Mouse (Mus musculus) stomach, postnatal 0 days (tissue): ENCODE data around the gene Klhl34. TPM values are rescaled to one million over a fixed set of nuclear protein-coding genes. Genes with fewer than 3 reads are reported as not detected.

Experiments used
- ATAC-seq: fragments of 200-750 bp; cut with Nextera tagmentation; 2 replicates; pipeline ENCODE4 v1.8.0; 2017; ENCODE audit not compliant: low FRiP score, low TSS enrichment
- DNase-seq: peaks from one replicate; pipeline ENCODE4 v3.0.0-alpha.2; 2016; ENCODE audit warnings: low spot score
- H3K27ac ChIP-seq: fragments of 300-500 bp; sonication (generic); replicated peaks from 2 replicates; pipeline ENCODE4 v1.5.1; 2014; ENCODE audit warnings: mild to moderate bottlenecking, control low read depth
- H3K27me3 ChIP-seq: fragments of 300-500 bp; sonication (generic); 2 replicates; pipeline ENCODE4 v1.6.1; 2014; ENCODE audit warnings: low read length; ENCODE audit not compliant: control insufficient read depth, insufficient read depth
- H3K36me3 ChIP-seq: fragments of 300-500 bp; sonication (generic); 2 replicates; pipeline ENCODE4 v1.6.1; 2014; ENCODE audit warnings: low read length, mixed read lengths; ENCODE audit not compliant: control insufficient read depth, insufficient read depth
- H3K4me1 ChIP-seq: fragments of 300-500 bp; sonication (generic); replicated peaks from 2 replicates; pipeline ENCODE4 v1.6.1; 2014; ENCODE audit warnings: antibody characterized with exemption; ENCODE audit not compliant: control insufficient read depth, insufficient read depth
- H3K4me2 ChIP-seq: fragments of 300-500 bp; sonication (generic); replicated peaks from 2 replicates; pipeline ENCODE4 v1.6.1; 2014; ENCODE audit warnings: low read depth, mild to moderate bottlenecking, control low read depth, moderate library complexity
- H3K4me3 ChIP-seq: fragments of 300-500 bp; sonication (generic); 2 replicates; pipeline ENCODE4 v1.5.1; 2014; ENCODE audit warnings: low read depth, low read length, control low read depth
- H3K9ac ChIP-seq: fragments of 300-500 bp; sonication (generic); 2 replicates; pipeline ENCODE4 v1.6.1; 2014; ENCODE audit warnings: mild to moderate bottlenecking, low read length, control low read depth, mixed read lengths
- H3K9me3 ChIP-seq: fragments of 300-500 bp; sonication (generic); 2 replicates; pipeline ENCODE4 v1.6.1; 2016; ENCODE audit warnings: low read length; ENCODE audit not compliant: control insufficient read depth
- CTCF ChIP-seq: IDR thresholded peaks from 2 replicates; pipeline ENCODE4 v1.5.1; 2016; ENCODE audit warnings: antibody characterized with exemption, low read depth, mild to moderate bottlenecking, moderate library complexity
- EP300 ChIP-seq: optimal IDR thresholded peaks from 2 replicates; pipeline ENCODE3; 2016; ENCODE audit warnings: antibody characterized with exemption
- WGBS: fragments of 180-500 bp; shearing (Covaris S2); extraction: QIAGEN DNeasy Blood & Tissue Kit; methylation state at CpG from one replicate; pipeline ENCODE4 v1.1.7; 2014; 5-methylcytosine and 5-hydroxymethylcytosine counted together
- polyA plus RNA-seq: library from polyadenylated mRNA; unstranded; fragments of >200 nt; fragmentation: Nextera tagmentation; extraction: Ambion mirVana; gene quantifications from 2 replicates; pipeline ENCODE4 v1.2.1, GENCODE M21; 2015

The Klhl34 gene
- 0.05 and 0.16 TPM in 2 replicates for polyA plus RNA-seq

- 54% methylated on average over 28 of the region's 28 CpGs for WGBS
- Histone ChIP-seq H3K4me3 (peak within 1 kb of the TSS; percentile 21), H3K36me3 (no peaks in the 10 kb centered on the region), H3K27ac (no peak within 1 kb of the TSS), H3K9ac (no peak within 1 kb of the TSS), H3K27me3 (no peaks in the 10 kb centered on the region), H3K4me2 (peak within 1 kb of the TSS; percentile 45), H3K4me1 (no peaks in the 10 kb centered on the region), H3K9me3 (no peaks in the 10 kb centered on the region)
- DNase-seq (peak; percentile 14), ATAC-seq (no peak)
- TF ChIP-seq EP300 (no peak), CTCF (no peak)
Observed at GRCm38 (mm10) chrX:157818207-157818920, at the start of gene Klhl34. TSS of gene Klhl34 (plus strand) at chrX:157818435.

GRCm38 (mm10) chrX:157801669-157802068, 16.6 kb upstream of the Klhl34 start:
- 86% methylated on average over 2 of the region's 2 CpGs for WGBS
- ATAC-seq = no peak

DNA sequence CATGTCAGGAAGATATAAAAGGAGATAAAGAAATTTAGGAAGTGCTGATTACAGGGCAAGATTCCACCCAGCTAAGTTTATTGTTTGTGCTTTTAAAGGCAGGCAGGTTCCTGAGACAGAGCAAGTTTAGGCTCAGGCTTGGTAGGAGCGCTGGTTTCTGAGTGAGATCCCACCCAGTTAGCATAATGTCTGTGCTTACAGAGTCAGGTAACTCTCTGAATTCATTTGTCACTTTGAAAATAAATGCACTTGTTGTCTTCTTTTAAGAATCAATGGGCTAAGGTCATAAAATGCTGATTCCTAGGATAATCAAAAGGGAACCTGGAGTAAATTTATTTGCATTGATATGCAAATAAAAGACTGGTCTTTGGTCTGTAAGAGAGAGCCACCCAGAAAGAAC, 8.5 kb upstream of the Klhl34 start:
- no peak for ATAC-seq
- no peak for DNase-seq
- TF ChIP-seq EP300 (no peak), CTCF (no peak)
- Histone ChIP-seq H3K4me2 (no peak overlapping the region), H3K4me3 (no peak overlapping the region), H3K27me3 (no peaks in the 10 kb centered on the region), H3K27ac (no peak overlapping the region), H3K9me3 (no peaks in the 10 kb centered on the region), H3K9ac (no peak overlapping the region), H3K4me1 (no peaks in the 10 kb centered on the region), H3K36me3 (no peaks in the 10 kb centered on the region)
- WGBS = 75% methylated on average over 1 of the region's 1 CpGs

More at GRCm38 (mm10) chrX:157801669-157802068, 16.6 kb upstream of the Klhl34 start:
- Histone ChIP-seq H3K4me3 (no peak overlapping the region), H3K27ac (no peak overlapping the region), H3K4me2 (no peak overlapping the region), H3K4me1 (no peaks in the 10 kb centered on the region), H3K27me3 (no peaks in the 10 kb centered on the region), H3K36me3 (no peaks in the 10 kb centered on the region), H3K9me3 (no peaks in the 10 kb centered on the region), H3K9ac (no peak overlapping the region)
- TF ChIP-seq EP300 = no peak
- no peak for TF ChIP-seq CTCF
- DNase-seq = no peak

- H3K9ac ChIP-seq = no peak overlapping the region
Observed at GRCm38 (mm10) chrX:157817571-157818206, 546 bp upstream of the Klhl34 start.

GRCm38 (mm10) chrX:157818921-157819260, 656 bp downstream of the Klhl34 start:
- DNase-seq = no peak
- Histone ChIP-seq H3K36me3 (no peaks in the 10 kb centered on the region), H3K4me3 (no peak overlapping the region), H3K27me3 (no peaks in the 10 kb centered on the region), H3K9me3 (no peaks in the 10 kb centered on the region), H3K4me1 (no peaks in the 10 kb centered on the region), H3K4me2 (no peak overlapping the region), H3K9ac (no peak overlapping the region), H3K27ac (no peak overlapping the region)
- 85% methylated on average over 13 of the region's 13 CpGs for WGBS
- ATAC-seq = 0 out of 2 replicates have a peak, but pooled peaks have one; percentile 15
- TF ChIP-seq EP300 (no peak), CTCF (no peak)

More at GRCm38 (mm10) chrX:157817571-157818206, 546 bp upstream of the Klhl34 start:
- no peak overlapping the region for H3K27ac ChIP-seq
- no peaks in the 10 kb centered on the region for H3K27me3 ChIP-seq
- no peaks in the 10 kb centered on the region for H3K9me3 ChIP-seq
- DNase-seq = peak; percentile 25
- H3K4me2 ChIP-seq = peak overlapping the region; percentile 45
- peak overlapping the region; percentile 21 for H3K4me3 ChIP-seq
- ATAC-seq = 0 out of 2 replicates have a peak, but pooled peaks have one; percentile 26
- H3K36me3 ChIP-seq = no peaks in the 10 kb centered on the region
- no peak for TF ChIP-seq EP300
- TF ChIP-seq CTCF = no peak
- 22% methylated on average over 28 of the region's 31 CpGs for WGBS
- no peaks in the 10 kb centered on the region for H3K4me1 ChIP-seq

- 77% methylated on average over 4 of the region's 4 CpGs for WGBS
- no peak for ATAC-seq
- H3K4me1 ChIP-seq = no peaks in the 10 kb centered on the region
Observed at GRCm38 (mm10) chrX:157829983-157830382, 11.7 kb downstream of the Klhl34 start.

More at GRCm38 (mm10) chrX:157829983-157830382, 11.7 kb downstream of the Klhl34 start:
- Histone ChIP-seq H3K9me3 (no peaks in the 10 kb centered on the region), H3K27ac (no peak overlapping the region), H3K9ac (no peak overlapping the region), H3K4me3 (no peak overlapping the region), H3K4me2 (no peak overlapping the region), H3K27me3 (no peaks in the 10 kb centered on the region), H3K36me3 (no peaks in the 10 kb centered on the region)
- no peak for DNase-seq
- TF ChIP-seq EP300 = no peak
- no peak for TF ChIP-seq CTCF

Other genes starting within 250 kb of the Klhl34 start
- 1.0 and 1.1 TPM in 2 replicates for gene Yy2, start 249.4 kb upstream of the Klhl34 start, polyA plus RNA-seq
- 8.3 and 9.0 TPM in 2 replicates for gene Mbtps2, start 219.7 kb upstream of the Klhl34 start, polyA plus RNA-seq
- gene Smpx, start 119.5 kb upstream of the Klhl34 start, polyA plus RNA-seq = 22.7 and 23.6 TPM in 2 replicates
- 0.33 and 0.34 TPM in 2 replicates for gene Cnksr2, start 224.9 kb downstream of the Klhl34 start, polyA plus RNA-seq